Mouse (Mus musculus) MN1 (cell line): ENCODE data around the gene Cops2.

ENCODE experiments used
- DNase-seq: peaks from one replicate; pipeline ENCODE4 v3.0.0-alpha.2; 2016; ENCODE audit warnings: low spot score

Cops2 gene

DNA sequence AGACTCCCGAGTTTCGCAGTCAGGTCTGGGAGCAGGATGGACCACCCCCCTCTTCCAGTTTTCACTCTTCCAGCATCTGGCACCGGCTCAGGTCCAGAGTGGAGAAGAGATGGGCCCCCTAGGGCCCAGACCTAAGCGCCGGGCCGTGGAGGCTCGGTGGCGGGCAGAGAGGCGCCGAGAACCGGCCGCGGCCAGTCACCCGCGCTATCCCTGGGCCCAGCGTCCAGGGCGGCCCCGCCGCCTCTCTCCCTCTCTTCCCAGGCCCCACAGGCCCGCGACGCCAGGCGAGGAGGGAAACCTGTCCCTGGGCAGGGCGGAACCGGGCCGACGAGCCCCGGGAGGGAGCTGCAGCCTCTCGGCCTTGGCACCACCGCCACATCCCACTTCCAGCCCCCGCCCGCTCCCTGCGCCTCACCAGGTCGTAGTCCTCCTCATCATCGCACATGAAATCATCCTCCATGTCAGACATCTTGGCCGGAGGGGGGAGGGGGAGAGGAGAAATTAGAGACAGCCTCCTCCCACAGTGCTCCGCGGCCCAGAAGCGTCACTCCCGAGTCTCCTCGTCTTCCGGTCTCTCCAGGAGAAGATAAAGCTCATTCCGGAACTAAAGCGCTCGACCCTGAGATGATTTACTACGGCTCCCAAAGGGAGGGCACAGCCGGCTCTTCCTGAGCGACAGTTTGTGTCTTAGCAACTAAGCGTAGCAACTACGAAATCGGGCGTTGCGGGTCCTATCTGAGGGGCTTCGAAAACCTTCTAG is at the start of gene Cops2, which contains the start of gene Galk2:
Gene Cops2, minus strand, starts transcription at position 619 of the 760 bp plus-strand sequence.
Gene Galk2, plus strand, starts transcription at position 589 of the 760 bp plus-strand sequence.
- peak; percentile 97 for DNase-seq

DNA sequence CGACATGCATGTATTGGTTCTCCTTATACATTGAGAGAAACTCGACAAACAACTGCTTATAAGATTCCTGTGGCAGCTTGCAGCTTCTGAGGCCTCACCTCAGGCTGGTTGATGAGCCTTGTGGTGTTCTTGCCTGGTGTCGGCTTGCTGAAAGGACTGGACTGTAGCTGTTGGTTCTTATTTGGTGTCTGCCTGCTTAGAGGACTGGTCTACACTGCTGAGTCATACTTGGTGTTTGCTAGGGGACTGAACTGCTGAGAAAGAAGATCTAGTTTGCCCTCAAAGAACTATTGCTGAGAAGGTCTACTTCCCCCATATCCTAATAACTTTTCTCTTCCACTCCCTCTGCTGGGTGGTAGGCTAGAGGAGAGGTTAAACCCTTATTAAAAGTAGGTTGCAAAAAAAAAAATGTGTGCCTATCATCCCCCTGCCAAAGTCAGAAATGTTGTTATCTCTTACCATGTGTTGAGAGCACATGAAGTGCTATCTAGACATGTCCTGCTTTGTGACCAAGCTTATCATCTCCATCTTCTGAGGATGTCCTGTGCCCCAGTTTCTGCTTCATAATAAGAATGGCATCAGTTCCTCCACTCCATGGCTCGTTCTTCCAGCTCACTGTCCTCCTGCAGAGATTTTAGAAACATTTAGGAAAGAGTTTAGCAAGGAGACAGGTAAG is 48.8 kb upstream of the Cops2 start:
- DNase-seq, result no peak

DNA sequence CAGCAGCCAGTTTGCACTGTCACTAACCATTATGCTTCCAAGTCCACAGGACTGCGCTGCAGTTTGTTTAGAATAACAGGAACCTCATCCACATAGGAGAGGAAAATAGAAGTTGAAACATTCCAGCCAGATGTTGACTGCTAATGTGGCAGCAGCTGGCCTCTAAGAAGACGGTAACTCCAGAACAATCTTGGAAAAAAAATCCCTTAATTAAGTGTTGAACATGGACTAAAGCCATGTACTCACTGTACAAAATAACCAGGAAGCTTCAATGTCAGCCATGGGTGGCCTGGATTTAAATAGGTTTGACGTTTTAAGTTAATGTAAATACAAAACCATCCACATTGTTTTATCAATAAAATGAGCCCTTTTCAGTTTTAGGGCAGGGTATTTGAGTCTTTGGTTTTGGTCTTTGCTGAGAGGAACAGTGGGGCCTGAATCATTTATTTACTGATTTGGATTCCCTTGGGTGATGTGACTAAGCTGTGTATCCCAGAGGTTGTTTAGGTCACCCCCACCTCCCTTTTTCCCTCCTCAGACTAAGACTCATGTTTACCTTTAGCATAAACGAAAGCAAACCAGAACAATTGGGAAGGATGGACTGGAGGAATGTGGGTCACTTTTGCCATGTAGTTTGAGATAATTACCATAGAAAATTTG is 47.6 kb upstream of the Cops2 start:
- DNase-seq, result no peak

DNA sequence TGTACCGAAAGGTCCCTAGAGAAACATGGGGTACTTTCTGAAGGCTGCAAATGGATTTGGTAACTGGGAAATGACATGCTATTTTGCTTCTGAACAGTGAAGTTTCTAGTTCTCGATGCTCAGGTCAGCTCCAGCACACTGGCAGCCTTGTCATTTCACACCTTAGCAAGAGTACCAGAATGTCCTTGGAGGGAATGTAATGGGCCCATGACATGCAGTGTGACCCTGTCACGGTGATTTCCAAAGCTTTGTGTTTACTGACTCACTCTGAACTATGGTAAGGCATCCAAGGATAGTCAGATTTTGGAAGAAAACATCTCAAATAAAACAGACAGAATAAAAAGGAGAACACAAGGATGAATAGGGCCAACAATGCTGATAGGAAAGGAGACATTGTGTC is 42.5 kb upstream of the Cops2 start:
- no peak for DNase-seq

DNA sequence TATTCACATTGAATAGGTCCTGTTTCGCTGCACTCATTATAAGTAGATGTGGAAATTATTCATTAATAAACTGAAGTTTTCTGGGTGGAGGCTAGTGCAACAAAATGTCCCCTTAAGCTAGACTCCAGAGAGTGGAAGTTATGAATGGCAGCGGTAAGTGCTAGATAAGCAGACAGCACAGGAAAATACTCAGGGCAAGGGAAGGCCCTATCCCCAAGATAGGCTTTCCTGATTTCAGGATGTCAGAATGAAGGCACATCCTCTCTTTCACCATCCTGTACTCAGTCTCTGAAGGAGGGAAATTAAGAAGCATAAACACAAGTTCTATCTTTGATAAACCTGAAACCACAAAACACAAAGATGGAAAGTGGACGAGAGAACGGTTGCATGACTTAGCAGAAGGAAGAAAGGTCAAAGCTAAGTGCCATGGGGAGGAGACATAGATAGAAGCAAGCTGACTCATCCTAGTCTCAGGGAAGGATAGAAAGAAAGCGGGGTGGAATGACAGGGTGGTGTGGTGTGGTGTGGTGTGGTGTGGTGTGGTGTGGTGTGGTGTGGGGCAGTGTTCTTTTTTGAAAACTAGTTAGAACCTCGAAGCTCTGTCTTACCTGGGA is 42.0 kb upstream of the Cops2 start:
- no peak for DNase-seq

DNA sequence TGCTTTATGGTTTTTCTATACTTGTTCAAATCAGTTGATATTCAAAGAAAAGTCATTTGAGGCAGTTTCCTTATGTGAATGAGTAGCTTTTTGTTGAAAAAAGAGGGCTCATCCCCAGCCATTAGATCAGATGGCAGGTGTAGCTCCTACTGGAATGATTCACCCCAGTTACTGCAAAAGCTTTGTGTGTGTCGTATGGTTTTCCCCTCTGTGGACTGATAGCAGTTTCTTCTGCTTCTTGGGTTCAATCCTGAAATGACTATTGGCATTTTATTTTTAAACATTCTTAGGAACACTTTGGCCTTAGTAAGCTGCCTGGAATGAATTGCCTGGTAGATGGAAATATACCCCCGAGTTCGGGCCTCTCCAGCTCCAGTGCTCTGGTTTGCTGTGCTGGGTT is 37.4 kb upstream of the Cops2 start:
- no peak for DNase-seq

DNA sequence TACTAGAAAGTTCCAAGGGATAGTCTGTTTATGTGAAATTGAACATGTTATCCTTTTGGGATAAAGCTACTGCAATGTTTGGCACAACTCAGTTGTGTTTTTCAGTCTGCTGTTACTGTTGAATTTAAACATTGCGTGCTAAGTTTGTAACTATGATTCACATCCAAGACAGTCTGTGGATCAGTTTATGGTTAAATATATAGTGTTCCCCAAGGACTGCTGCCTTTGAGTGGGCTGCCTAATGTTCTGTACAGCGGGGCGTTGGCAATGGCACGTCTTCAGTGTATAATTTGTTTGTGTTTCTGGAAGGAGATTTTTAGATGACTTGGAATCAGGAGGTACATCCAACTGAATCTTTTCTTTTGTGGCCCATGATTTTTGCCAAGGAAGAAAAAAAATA is 36.2 kb upstream of the Cops2 start:
- DNase-seq, result no peak

DNA sequence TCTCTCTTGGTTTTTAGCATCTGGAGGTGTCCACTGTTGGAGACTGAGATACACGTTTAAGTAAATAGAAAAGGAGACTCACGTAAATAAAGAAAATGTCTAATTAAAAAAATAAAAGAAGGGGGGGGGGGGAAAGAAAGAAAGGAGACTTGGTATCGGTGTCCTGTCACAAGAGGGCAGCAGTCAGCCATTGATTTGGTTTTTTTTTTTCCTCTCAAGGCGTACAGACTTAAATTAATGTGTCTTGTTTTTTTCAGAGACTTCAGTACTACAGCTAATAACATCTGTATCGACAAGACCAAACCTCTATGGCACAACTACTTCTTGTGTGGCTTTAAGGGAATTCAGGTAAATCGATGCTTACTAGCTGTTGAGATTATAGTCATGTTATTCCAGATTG is 34.2 kb upstream of the Cops2 start:
- DNase-seq, result peak; percentile 66

DNA sequence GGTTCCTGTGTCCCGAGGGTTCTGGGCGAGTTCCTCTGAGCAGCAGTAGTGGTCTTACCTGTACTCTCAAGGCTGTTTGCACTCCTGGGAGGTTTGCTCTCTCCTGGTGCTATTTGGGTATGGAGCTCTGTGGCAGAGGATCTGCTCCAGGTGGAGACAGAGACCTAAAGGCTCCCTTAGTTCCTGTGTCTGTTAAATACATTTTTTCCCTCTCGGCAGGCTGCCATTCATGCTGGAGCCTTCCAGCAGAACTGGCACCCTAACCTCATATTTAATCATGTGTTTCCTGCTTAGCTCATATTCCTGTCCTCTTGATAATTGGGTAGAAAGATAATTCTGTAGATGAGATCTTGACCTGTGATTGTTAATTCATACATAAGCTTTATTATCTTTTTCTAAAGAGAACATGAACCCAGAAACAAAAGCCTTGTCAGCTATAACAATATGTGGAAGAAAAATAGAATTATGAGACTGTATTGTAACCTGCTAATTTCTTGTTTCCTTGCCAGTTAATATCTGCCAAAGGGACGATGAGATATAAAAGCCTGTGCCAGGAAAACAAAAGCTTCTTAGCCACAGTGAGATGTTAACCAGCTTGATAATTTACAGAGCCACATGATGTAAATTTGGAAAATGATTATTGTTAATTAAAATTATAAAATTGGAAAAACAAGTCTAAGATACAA is 27.1 kb upstream of the Cops2 start:
- DNase-seq, result no peak

DNA sequence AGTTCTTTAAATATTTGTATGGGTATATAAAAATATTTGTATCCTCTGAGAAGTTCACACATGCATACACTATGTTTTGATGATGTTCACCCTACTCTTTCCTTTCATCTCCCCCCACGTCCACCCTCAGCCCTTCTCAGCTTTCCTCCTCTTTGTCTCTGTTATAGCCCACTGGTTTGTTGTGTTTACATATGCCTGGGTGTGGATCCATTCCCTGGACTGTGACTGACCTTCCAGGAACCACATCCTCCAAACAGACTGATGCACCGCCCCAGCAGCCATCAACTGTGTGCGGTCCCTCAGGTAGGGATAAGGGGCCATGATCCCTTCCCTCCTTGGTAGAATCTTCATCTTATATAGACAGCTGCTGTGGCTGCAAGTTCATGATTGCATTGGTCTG is 11.2 kb upstream of the Cops2 start:
- no peak for DNase-seq

DNA sequence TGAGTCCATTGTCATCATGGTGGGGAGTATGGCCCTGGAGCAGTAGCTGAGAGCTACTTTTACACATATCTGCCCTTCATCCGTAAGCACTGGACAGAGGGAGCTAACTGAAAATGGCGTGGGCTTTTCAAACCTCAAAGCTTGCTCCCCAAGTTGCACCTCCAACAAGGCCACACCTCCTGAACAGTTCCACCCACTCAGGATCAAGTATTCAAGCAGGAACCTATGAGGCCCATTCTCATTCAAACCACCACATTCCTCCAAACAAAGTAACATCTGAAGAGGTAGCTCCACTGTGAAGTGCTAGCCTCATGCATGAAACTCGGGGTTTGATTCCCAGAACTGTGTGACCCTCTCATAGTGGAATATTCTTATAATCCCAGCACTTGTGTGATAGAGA is 9.4 kb upstream of the Cops2 start:
- DNase-seq, result no peak

DNA sequence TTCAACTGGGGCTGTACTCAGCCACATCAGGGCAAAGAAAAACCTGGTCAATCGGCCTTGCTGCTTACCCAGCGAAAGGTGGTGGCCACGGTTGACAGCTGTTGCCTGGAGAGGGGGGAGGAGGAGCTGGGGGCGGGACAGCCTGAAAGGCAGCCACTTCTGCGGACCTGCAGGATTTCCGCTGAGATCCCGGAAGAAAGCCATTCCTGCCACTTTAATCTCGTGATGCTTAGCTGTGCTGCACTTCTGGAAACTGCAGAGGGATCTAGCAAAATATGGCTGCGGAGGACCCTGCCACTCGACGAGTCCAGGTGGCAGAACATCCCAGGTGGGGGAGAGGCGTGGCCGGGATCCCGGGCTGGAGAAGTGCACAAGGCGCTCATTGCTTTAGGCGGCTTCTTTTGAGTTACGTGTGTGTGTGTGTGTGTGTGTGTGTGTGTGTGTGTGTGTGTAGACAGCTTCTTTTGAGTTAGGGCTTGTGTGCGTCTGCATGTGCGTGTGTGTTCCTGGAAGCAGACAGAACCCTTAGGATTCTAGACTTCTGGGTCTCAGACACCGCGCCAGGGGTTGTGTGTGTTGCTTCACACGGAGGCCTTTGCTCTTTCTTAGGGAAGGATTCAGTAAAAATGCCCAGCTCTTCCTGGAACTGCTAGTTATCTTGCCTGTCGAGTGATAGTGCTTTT is 7.3 kb upstream of the Cops2 start:
- peak; percentile 85 for DNase-seq

DNA sequence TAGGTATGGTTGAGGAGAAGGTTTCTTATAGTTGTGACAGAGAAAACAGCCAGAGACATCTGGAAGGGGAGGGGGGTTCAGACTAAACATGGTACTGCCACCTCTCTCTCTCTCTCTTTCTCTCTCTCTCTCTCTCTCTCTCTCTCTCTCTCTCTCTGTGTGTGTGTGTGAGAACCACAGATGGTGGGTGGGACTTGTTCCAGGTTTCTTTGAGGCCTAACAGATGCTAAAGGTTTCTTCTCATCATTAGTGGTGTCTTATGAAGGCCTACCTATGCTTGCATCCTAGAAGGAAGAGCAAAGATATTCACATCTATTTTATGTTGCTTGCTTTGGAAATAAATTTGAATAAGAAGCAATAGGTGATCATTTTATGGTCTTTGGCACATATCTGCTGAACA is 6.6 kb upstream of the Cops2 start:
- DNase-seq, result peak; percentile 21

DNA sequence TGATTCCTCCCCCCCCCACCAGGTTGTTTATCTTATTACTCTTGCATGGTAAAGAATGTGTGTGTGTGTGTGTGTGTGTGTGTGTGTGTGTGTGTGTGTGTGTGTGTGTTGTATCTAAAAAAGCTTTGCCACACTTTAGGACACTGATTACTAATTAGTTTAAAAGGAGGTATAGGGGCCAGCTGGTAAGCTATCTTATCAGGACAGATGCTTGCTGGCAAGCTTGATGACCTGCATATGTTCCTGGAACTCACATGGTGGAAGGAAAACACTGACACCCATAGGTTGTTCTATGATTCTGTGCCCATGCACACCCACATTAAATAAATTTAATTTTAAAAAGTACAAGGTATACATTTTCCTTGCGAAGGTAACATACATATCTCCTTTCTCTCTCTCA is 5.6 kb upstream of the Cops2 start:
- no peak for DNase-seq

DNA sequence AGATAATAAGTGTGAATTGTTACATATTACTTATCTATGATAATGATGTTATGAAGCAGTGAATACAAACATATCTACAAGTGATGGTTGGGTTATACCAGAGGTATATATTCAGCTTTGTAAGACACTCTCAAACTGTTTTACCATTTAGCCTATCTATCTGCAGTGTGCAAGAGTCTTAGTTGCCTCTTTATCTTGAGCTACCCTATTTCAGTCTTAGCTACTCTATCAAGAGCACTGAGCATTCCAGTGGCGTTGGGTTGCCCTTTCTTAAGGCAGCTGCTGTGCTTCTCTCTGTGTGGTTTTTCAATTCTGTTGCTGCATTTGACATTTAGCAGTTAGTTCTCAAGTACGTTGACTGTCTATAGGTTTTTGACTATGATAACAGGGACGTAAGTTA is 4.9 kb upstream of the Cops2 start:
- no peak for DNase-seq

DNA sequence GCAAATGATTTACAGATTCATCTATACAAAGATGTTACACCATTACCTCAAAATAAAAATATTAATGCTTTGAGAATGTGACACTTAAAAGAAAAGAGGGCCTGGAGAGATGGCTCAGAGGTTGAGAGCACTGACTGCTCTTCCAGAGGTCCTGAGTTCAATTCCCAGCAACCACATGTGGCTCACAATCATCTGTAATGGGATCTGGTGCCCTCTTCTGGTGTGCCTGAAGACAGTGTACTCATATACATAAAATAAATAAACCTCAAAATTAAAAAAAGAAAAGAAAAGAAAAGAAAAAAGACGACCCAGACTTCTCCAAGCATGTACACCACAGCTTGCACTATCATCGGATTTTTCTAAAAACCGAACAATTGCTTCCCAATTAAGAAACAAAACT is 1.2 kb downstream of the Cops2 start:
- no peak for DNase-seq

DNA sequence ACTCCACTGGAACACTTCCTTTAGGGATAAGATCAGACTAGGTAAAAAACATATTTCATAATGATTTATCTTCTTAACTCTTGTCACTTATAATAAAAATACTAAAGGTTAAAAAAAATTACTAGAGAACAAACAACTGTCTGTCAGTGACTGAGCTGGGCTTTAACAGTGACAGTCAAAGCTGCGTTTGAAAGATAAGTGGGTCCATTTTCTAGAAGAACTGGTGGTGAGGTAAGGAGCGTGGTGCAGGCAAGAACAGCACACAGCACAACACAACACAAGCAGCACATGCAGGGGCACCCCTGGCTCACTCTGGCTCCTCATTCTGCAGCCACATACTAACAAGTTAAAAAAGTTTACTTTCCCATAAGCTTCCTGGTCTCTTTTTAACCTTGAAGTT is 7.7 kb downstream of the Cops2 start:
- no peak for DNase-seq

DNA sequence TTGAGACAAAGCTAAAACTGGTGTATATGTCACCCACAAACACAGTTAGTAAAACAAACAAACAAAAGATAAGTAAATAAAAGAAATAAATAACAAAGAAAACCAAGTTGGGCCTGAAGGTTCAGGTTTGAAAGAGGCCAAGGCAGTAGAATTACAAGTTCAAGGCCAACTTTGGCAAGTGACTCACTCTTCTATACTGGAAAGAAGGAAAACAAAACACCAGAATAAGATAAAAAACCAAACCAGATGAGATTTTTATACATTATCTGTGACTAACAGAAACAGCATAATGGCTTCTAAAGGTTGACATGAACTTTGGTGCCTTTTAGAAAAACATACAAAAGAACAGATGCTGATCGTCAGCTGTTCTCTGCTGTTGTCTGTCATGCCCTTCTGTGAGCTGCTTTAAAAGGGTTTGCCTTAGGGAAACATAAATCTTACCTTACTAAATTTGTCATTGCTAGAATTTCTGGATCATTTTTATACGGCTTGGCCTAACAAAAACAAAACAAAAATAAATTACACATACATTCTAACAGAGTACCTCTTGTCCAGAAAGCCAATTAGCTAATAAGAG is 20.1 kb downstream of the Cops2 start:
- DNase-seq, result peak; percentile 10

DNA sequence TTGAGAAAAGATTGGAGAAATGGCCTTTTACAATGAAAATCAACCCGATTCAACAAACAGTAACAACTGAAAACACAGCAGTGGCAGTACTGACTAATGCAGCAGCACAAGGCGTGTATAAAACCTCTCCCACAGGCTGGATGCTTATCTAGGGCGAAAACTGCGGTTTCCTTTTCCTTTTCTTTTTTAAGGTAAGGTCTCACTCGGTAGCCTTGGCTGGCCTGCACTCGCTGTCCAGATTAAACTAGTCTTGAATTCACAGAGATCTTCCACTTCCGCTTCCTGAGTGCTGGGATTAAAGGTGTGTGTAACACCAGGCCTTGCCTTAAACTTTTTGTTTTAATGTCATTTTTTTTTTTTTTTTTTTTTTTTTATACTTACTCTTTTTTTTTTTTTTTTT is 20.8 kb downstream of the Cops2 start:
- DNase-seq, result no peak

DNA sequence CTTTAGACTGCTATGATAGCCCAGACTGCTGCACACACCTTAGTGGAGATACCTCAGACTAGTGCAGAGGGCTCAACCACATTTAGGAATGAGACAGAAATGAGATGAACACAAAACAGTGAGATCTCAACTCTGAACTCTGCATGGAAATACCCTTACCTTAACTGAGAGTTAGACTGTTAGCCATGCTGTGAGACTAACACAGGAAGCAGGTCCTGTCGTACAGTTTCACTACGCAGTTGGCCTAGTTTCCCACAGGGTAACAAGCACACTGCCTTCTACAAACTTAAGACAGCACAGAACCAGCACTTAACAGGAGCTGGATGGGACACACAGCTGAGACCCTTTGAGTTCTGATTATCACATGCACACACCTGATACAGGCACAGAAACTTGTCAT is 29.0 kb downstream of the Cops2 start:
- DNase-seq, result no peak

DNA sequence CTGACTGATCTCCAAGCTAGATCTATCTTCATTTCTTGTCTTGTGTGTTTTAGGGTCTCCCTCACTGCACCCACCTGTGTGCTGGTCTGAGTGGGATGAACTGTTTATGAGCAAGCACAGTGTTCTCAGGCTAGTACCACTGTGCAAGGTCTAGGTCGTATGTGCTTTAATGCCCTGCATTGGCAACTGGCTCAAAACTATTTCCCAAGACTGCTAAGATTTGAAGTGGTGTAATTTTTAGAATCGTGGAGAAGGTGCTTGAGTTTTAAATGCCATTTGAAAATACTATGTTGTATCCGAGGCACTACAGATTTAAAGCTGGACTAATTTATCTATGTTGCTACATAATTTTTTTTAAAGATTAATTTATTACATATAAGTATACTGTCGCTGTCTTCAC is 31.0 kb downstream of the Cops2 start:
- no peak for DNase-seq
